Mouse (Mus musculus) liver, postnatal 0 days (tissue): ENCODE results near the gene Maea. TPM values are rescaled to one million over a fixed set of nuclear protein-coding genes. Genes with fewer than 3 reads are reported as not detected.
A peak's percentile ranks its signal among the peaks of the same experiment; 100 is the strongest.

ENCODE experiments used
- ATAC-seq: fragments of 200-750 bp; cut with Nextera tagmentation; 2 replicates; pipeline ENCODE4 v1.8.0; 2017; ENCODE audit warnings: mild to moderate bottlenecking, moderate library complexity
- DNase-seq: peaks from one replicate; pipeline ENCODE4 v3.0.0-alpha.2; 2016
- H3K27ac ChIP-seq: fragments of 300-500 bp; sonication (generic); 2 replicates; pipeline ENCODE4 v1.5.1; 2014; ENCODE audit warnings: antibody characterized with exemption, moderate library complexity, mild to moderate bottlenecking, low read depth
- H3K27me3 ChIP-seq: fragments of 300-500 bp; sonication (generic); 2 replicates; pipeline ENCODE4 v1.6.1; 2014; ENCODE audit warnings: low read length, control low read depth, mixed read lengths; ENCODE audit not compliant: insufficient read depth
- H3K36me3 ChIP-seq: fragments of 300-500 bp; sonication (generic); replicated peaks from 2 replicates; pipeline ENCODE4 v1.6.1; 2014; ENCODE audit warnings: mild to moderate bottlenecking, control low read depth, low read length, moderate library complexity, mixed read lengths; ENCODE audit not compliant: insufficient read depth
- H3K4me1 ChIP-seq: fragments of 300-500 bp; sonication (generic); 2 replicates; pipeline ENCODE4 v1.6.1; 2014; ENCODE audit warnings: antibody characterized with exemption, mild to moderate bottlenecking, control low read depth; ENCODE audit not compliant: insufficient read depth
- H3K4me2 ChIP-seq: fragments of 300-500 bp; sonication (generic); 2 replicates; pipeline ENCODE4 v1.6.1; 2014; ENCODE audit warnings: low read depth, mild to moderate bottlenecking, low read length, moderate library complexity, mixed read lengths
- H3K4me3 ChIP-seq: fragments of 300-500 bp; sonication (generic); 2 replicates; pipeline ENCODE4 v1.5.1; 2014; ENCODE audit warnings: low read depth, low read length
- H3K9ac ChIP-seq: fragments of 300-500 bp; sonication (generic); replicated peaks from 2 replicates; pipeline ENCODE4 v1.6.1; 2014; ENCODE audit warnings: mild to moderate bottlenecking, moderate library complexity
- H3K9me3 ChIP-seq: fragments of 300-500 bp; sonication (generic); 2 replicates; pipeline ENCODE4 v1.6.1; 2016; ENCODE audit warnings: mild to moderate bottlenecking, control low read depth, low read length, mixed read lengths
- CTCF ChIP-seq: sonication (generic); IDR thresholded peaks from 2 replicates; pipeline ENCODE4 v1.5.1; 2016; ENCODE audit warnings: antibody characterized with exemption, low read depth
- EP300 ChIP-seq: IDR thresholded peaks from 2 replicates; pipeline ENCODE4 v1.6.1; 2016; ENCODE audit warnings: antibody characterized with exemption, low read depth, mild to moderate bottlenecking
- WGBS: fragments of 180-500 bp; shearing (Covaris S2); extraction: QIAGEN DNeasy Blood & Tissue Kit; methylation state at CpG from one replicate; pipeline ENCODE4 v1.1.7; 2014; ENCODE audit not compliant: insufficient replicate concordance; 5-methylcytosine and 5-hydroxymethylcytosine counted together
- polyA plus RNA-seq: library from polyadenylated mRNA; unstranded; fragments of >200 nt; fragmentation: Nextera tagmentation; extraction: Ambion mirVana; gene quantifications from 2 replicates; pipeline ENCODE4 v1.2.1, GENCODE M21; 2015

Gene Maea
- polyA plus RNA-seq, 1 experiment from 2014 or later, result 41.5 TPM

- peaks cover 10% of the 10 kb centered on the region for H3K4me1 ChIP-seq
- H3K9ac ChIP-seq, result peak within 1 kb of the TSS; percentile 82
- TF ChIP-seq EP300, result 0 out of 2 replicates have a peak, but pooled peaks have one; percentile 40
- peak; percentile 64 for TF ChIP-seq CTCF
- under 1% methylated on average over 46 of the region's 46 CpGs for WGBS
- H3K9me3 ChIP-seq, result no peaks in the 10 kb centered on the region
- H3K4me3 ChIP-seq, result peak within 1 kb of the TSS; percentile 65
- DNase-seq (peak; percentile 100), ATAC-seq (peak; percentile 98)
- peak within 1 kb of the TSS; percentile 96 for H3K27ac ChIP-seq
- no peaks in the 10 kb centered on the region for H3K27me3 ChIP-seq
- peak within 1 kb of the TSS; percentile 88 for H3K4me2 ChIP-seq
- peaks cover 13% of the 10 kb centered on the region for H3K36me3 ChIP-seq
Observed at GRCm38 (mm10) chr5:33378302-33378854, 43.1 kb downstream of the Maea start, which contains the start of gene Uvssa. Gene Uvssa, plus strand, starts transcription at chr5:33378549.

- DNase-seq (no peak), ATAC-seq (no peak)
- Histone ChIP-seq H3K4me1 (no peaks in the 10 kb centered on the region), H3K4me2 (no peak overlapping the region), H3K9ac (no peak overlapping the region), H3K9me3 (no peaks in the 10 kb centered on the region), H3K36me3 (peaks cover 15% of the 10 kb centered on the region), H3K27ac (no peak overlapping the region), H3K4me3 (no peak overlapping the region), H3K27me3 (no peaks in the 10 kb centered on the region)
- TF ChIP-seq CTCF (no peak), EP300 (no peak)
- 81% methylated on average over 11 of the region's 11 CpGs for WGBS
Observed at GRCm38 (mm10) chr5:33387550-33387949, 52.2 kb downstream of the Maea start.

- 20% methylated on average over 7 of the region's 7 CpGs for WGBS
- H3K27me3 ChIP-seq, result no peaks in the 10 kb centered on the region
- no peak overlapping the region for H3K4me2 ChIP-seq
- peaks cover 11% of the 10 kb centered on the region for H3K36me3 ChIP-seq
- peak; percentile 80 for DNase-seq
- no peak overlapping the region for H3K9ac ChIP-seq
- H3K9me3 ChIP-seq, result no peaks in the 10 kb centered on the region
- H3K4me3 ChIP-seq, result no peak overlapping the region
- ATAC-seq, result peak; percentile 57; the same call in 1 of the 2 replicates
- no peak overlapping the region for H3K27ac ChIP-seq
- TF ChIP-seq EP300, result no peak
- TF ChIP-seq CTCF, result peak; percentile 97
- H3K4me1 ChIP-seq, result no peaks in the 10 kb centered on the region
Observed at GRCm38 (mm10) chr5:33393803-33394202, 58.5 kb downstream of the Maea start.

- TF ChIP-seq EP300, result no peak
- no peak for TF ChIP-seq CTCF
- H3K9me3 ChIP-seq, result no peaks in the 10 kb centered on the region
- H3K9ac ChIP-seq, result no peak overlapping the region
- no peak overlapping the region for H3K27ac ChIP-seq
- H3K36me3 ChIP-seq, result peaks cover 6% of the 10 kb centered on the region
- DNase-seq (no peak), ATAC-seq (no peak)
- no peaks in the 10 kb centered on the region for H3K27me3 ChIP-seq
- 88% methylated on average over 11 of the region's 11 CpGs for WGBS
- no peak overlapping the region for H3K4me2 ChIP-seq
- no peaks in the 10 kb centered on the region for H3K4me1 ChIP-seq
- H3K4me3 ChIP-seq, result no peak overlapping the region
Observed at GRCm38 (mm10) chr5:33395693-33396092, 60.4 kb downstream of the Maea start.

- Histone ChIP-seq H3K4me2 (no peak overlapping the region), H3K27ac (no peak overlapping the region), H3K4me3 (no peak overlapping the region), H3K9ac (no peak overlapping the region), H3K4me1 (no peaks in the 10 kb centered on the region), H3K36me3 (peaks cover 6% of the 10 kb centered on the region; the same call in 1 of the 2 replicates), H3K27me3 (no peaks in the 10 kb centered on the region), H3K9me3 (no peaks in the 10 kb centered on the region)
- TF ChIP-seq CTCF (no peak), EP300 (no peak)
- 79% methylated on average over 7 of the region's 7 CpGs for WGBS
- DNase-seq (no peak), ATAC-seq (no peak)
Observed at GRCm38 (mm10) chr5:33396828-33397227, 61.5 kb downstream of the Maea start.

GRCm38 (mm10) chr5:33400819-33401218 is 65.5 kb downstream of the Maea start:
- no peak overlapping the region for H3K4me2 ChIP-seq
- no peaks in the 10 kb centered on the region for H3K9me3 ChIP-seq
- H3K4me1 ChIP-seq, result peaks cover 3% of the 10 kb centered on the region
- H3K9ac ChIP-seq, result no peak overlapping the region
- DNase-seq (no peak), ATAC-seq (no peak)
- H3K27ac ChIP-seq, result no peak overlapping the region
- TF ChIP-seq EP300 (no peak), CTCF (no peak)
- H3K27me3 ChIP-seq, result no peaks in the 10 kb centered on the region
- H3K4me3 ChIP-seq, result no peak overlapping the region
- WGBS, result 67% methylated on average over 12 of the region's 12 CpGs
- peaks cover 5% of the 10 kb centered on the region for H3K36me3 ChIP-seq
